Mouse (Mus musculus) megakaryocyte-erythroid progenitor cell, adult 5-6 weeks (primary cell): ENCODE measurements around the gene Mtor. TPM values are rescaled to one million over a fixed set of nuclear protein-coding genes. Genes with fewer than 3 reads are reported as not detected.

Source experiments
- ATAC-seq: replicated peaks from 2 replicates; pipeline ENCODE4 v1.8.0; 2016; ENCODE audit warnings: mild to moderate bottlenecking, inconsistent platforms; ENCODE audit not compliant: severe bottlenecking, poor library complexity, low FRiP score, low TSS enrichment
- total RNA-seq, 2 experiments: library from RNA; stranded (forward) in 1 of 2; stranded (reverse) in 1 of 2; fragments of 200-1000, 215-1000 nt in 1 of 2; fragments of >200 nt in 1 of 2; fragmentation: Nextera tagmentation in 1 of 2; gene quantifications; 2 replicates each; pipeline ENCODE4 v1.2.3; 2014 to 2017

The Mtor gene
- total RNA-seq, 2 experiments from 2014 or later = 12.2 to 26.5 TPM

GRCm38 (mm10) chr4:148583257-148583656 is 134.8 kb downstream of the Mtor start:
- peak; percentile 66 for ATAC-seq

- ATAC-seq = no peak
Observed at GRCm38 (mm10) chr4:148586648-148587047, 138.2 kb downstream of the Mtor start.

- no peak for ATAC-seq
Observed at GRCm38 (mm10) chr4:148588793-148589192, 140.4 kb downstream of the Mtor start.

GRCm38 (mm10) chr4:148589565-148589964 is 141.2 kb downstream of the Mtor start:
- ATAC-seq = no peak

GRCm38 (mm10) chr4:148590421-148591170 is 142.2 kb downstream of the Mtor start:
- peak; percentile 39 for ATAC-seq

GRCm38 (mm10) chr4:148591171-148591630 is 142.8 kb downstream of the Mtor start, which contains the start of gene Srm:
Gene Srm, plus strand, starts transcription at chr4:148591503.
- ATAC-seq = peak; percentile 96

GRCm38 (mm10) chr4:148591637-148592380 is 143.4 kb downstream of the Mtor start:
- ATAC-seq = 0 out of 2 replicates have a peak, but pooled peaks have one; percentile 2

GRCm38 (mm10) chr4:148593996-148594395 is 145.6 kb downstream of the Mtor start:
- no peak for ATAC-seq

GRCm38 (mm10) chr4:148595916-148596315 is 147.5 kb downstream of the Mtor start:
- no peak for ATAC-seq

GRCm38 (mm10) chr4:148596731-148597130 is 148.3 kb downstream of the Mtor start:
- no peak for ATAC-seq

- no peak for ATAC-seq
Observed at GRCm38 (mm10) chr4:148598826-148599225, 150.4 kb downstream of the Mtor start.

- no peak for ATAC-seq
Observed at GRCm38 (mm10) chr4:148600316-148600715, 151.9 kb downstream of the Mtor start.

- no peak for ATAC-seq
Observed at GRCm38 (mm10) chr4:148601871-148602270, 153.5 kb downstream of the Mtor start.

GRCm38 (mm10) chr4:148602357-148603120 is 154.1 kb downstream of the Mtor start, which contains the start of gene Masp2:
Gene Masp2, plus strand, starts transcription at chr4:148602554.
- no peak for ATAC-seq

GRCm38 (mm10) chr4:148603376-148604139 is 155.1 kb downstream of the Mtor start:
- ATAC-seq = no peak

GRCm38 (mm10) chr4:148604141-148604540 is 155.7 kb downstream of the Mtor start:
- no peak for ATAC-seq

GRCm38 (mm10) chr4:148604541-148605165 is 156.2 kb downstream of the Mtor start:
- peak; percentile 82 for ATAC-seq
